Mouse (Mus musculus) fat pad, adult 2 months (tissue): Measurements from ENCODE around the gene Nfat5.

Source experiments
- DNase-seq: peaks from one replicate; pipeline ENCODE4 v3.0.0-alpha.2; 2011; ENCODE audit warnings: low read depth, low spot score; ENCODE audit errors: extremely low read depth

Nfat5 gene

DNA sequence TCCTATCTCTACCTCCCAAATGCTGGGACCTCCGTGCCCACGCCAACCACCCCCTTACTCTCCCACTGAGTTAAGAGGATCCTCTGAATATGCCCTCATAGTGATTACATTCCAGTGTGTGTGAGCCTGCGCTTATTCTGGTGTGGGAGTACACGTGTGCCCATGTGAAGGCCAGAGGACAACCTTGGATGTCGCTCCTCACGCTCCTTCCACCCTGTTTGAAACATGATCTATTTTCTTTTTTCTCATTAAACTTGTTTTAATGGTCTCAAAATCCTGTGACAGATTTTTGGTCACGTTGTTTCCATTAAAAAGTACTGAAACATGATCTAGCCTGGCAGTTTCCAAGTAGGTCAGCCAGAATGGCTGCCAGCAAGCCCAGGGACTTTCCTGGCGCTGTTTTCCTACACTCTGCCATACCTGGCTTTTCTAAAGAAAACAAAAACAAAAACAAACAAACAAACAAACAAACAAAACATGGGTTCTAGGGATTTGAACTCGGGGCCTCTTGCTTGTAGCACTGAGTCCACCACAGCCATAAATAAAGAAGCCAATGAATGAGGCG lies 102.9 kb downstream of the Nfat5 start:
- no peak for DNase-seq

DNA sequence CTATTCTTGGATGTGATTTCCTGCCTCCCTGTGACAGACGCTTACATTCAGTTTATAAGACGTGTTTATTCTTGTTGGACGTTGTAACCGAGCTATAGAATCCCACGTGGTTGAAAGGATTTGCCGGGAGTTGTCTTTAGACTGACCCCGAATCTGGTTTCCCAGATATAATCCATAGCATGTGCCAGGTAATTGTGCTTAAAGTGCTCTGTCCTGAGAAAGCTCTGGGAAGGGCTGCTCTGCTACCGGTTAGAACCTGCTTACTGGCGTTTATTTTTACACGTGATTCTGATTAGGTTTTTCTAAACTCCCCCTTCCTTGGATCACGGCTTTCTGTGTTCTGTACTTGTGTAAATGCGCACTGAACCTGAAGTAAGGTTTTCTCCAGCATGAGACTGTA lies 104.4 kb downstream of the Nfat5 start:
- DNase-seq, result peak; percentile 43

- no peak for DNase-seq
Observed at GRCm38 (mm10) chr8:107399495-107399894, 106.2 kb downstream of the Nfat5 start.

GRCm38 (mm10) chr8:107401866-107402265 lies 108.6 kb downstream of the Nfat5 start:
- peak; percentile 58 for DNase-seq

DNA sequence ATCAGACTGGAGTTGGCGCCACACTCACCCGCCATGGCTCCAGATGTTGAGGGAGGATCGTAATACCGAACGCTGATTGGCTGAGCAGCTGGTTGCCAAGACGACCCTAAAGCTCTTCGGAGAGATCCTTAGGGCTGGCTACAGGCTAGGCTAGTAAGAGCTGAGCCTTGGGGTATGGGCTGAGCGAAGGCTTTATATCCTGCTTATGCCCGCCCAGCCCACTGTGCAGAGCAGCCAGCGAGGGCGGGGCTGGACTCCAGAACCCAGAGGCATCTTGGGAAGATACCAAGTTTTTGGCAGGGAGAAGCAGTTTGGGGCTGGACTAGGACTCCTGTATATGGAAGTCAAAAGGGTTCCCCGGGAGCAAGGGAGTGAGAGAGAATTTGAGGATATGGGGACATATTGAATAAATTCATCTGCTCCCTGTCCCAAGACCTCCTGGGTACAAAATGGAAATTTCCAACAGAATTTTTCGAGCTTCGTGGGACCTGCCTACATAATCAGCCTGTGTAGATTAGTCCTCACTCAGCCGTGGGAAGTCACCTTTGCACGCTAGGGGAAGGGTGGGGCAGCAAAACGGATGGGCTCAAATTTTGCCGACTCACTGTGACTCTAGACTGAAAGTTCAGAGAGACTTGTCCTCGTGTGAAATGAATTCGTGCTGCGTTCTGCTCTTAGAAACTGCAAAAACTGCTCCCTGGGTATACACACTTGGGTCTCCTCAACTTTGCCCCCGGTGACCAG lies 109.9 kb downstream of the Nfat5 start, which contains the start of gene Nqo1:
TSS of gene Nqo1 (minus strand) at position 169 of the 744 bp plus-strand sequence.
- no peak for DNase-seq

DNA sequence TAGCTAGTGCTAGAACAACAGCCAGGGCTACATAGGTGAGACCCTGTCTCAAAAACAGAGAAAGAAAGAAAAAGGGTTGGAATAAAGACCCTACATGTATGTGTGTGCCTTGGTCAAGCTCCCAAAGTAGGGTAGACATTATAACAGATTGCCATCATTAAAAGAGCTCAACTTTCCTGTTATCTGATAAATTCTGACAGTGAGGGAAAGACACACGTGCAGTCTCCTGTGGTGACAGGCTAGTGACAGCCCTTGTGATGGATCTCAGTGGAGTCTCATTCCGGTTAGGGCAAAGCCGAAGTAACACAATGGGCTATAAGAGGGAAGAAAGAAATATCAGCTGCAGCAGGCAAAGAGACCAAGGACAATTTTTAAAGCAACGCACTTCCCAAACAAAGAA lies 110.8 kb downstream of the Nfat5 start:
- DNase-seq, result no peak

DNA sequence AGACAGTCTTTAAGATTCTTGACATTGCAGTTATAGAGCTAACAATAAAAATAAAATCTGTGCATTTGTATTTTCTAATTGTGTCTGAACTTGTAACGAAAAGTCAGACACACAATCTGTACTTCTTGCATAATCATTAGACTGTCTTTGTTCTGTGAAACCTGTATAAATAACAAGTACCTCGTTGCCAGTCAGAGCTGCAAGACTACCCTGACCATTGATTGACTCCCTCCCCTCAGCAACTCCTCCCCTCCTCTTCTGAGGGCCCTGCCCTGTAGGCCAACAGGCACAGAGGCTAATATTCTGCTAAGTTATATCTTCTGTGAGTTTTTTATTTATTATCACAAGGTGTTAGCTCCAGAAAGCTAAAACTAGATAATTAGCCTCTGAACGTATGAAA lies 112.7 kb downstream of the Nfat5 start:
- DNase-seq, result no peak

GRCm38 (mm10) chr8:107411391-107411790 lies 118.1 kb downstream of the Nfat5 start:
- DNase-seq, result no peak

- no peak for DNase-seq
Observed at GRCm38 (mm10) chr8:107412552-107412951, 119.3 kb downstream of the Nfat5 start.

GRCm38 (mm10) chr8:107413881-107414280 lies 120.6 kb downstream of the Nfat5 start:
- no peak for DNase-seq

DNA sequence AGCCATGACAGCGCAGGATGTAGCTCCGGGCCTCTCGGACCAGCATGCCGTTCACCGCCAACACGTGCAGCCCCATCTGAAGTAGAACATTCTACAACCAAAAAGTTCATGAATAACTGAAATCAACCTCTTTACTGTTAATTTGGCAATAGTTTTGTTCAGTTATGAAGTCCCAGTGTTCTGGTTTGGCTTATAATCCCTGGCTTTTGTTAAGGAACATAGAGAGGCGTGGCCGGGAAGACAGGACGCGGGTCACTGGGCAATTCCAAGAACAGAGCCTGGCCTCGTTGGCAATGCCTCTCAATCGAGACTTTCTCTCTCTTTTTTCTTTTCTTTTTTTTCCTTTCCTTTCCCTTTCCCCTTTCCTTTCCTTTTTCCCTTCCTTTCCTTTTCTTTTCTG lies 123.7 kb downstream of the Nfat5 start:
- no peak for DNase-seq

- no peak for DNase-seq
Observed at GRCm38 (mm10) chr8:107424176-107424575, 130.9 kb downstream of the Nfat5 start.

GRCm38 (mm10) chr8:107424597-107425229 lies 131.4 kb downstream of the Nfat5 start, which contains the start of gene Nob1:
TSS of gene Nob1 (minus strand) at chr8:107425051.
- DNase-seq, result no peak

GRCm38 (mm10) chr8:107425230-107425597 lies 131.9 kb downstream of the Nfat5 start:
- no peak for DNase-seq
